Mouse (Mus musculus): ENCODE results near the gene Tmem230.

GRCm38 (mm10) chr2:132257350-132258068 is 9.9 kb upstream of the Tmem230 start:
- TF ChIP-seq POLR2A (IDR thresholded peaks at IDR 0.05; ENCODE audit: low read depth, low read length) (no peak), CTCF (IDR thresholded peaks at IDR 0.05; ENCODE audit: extremely low read depth, insufficient read length, insufficient replicate concordance, low read depth, low read length) (no peak)

Data from small intestine, adult 2 months (tissue).